Mouse (Mus musculus): ENCODE data around the gene Col16a1. TPM values are rescaled to one million over a fixed set of nuclear protein-coding genes. Genes with fewer than 3 reads are reported as not detected.

The Col16a1 gene
- polyA plus RNA-seq, 1 experiment from 2014 or later: 36.5 TPM

DNA sequence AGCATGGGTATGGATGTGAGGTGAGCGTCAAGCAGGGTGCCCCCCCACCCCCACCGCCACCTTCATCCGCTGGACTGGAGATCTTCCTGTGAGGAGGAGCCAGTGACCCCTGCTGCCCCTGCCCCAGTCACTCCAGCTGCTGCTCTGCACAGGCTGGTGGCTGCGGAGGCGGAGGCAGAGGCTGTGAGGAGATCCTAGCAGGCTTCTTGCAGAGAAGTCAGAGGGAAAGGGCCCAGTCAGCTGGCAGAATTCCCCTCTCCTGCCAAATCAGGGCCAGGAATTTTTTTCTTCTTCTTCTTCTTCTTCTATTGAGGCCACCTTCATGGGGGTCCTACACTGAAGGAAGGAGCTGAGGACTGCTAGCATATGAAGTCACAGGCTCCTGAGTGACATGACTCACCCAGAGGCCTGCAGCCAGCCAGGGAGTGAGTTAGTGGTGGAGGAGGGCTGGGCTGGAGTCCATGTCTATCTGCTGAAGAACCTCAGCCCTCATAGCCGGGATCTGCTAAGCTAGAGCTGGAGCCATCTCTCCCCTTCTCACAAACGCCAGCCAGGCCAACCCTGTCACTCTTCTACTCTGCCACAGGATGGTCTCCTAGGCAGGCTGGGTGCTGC is 36.8 kb downstream of the Col16a1 start:
- no peak overlapping the region for H3K9ac ChIP-seq
- ATAC-seq (replicated peaks; ENCODE audit: insufficient number of reproducible peaks, insufficient read depth, low FRiP score, low read depth): peak; percentile 36; the same call in 1 of the 2 replicates
- WGBS: 46% methylated on average over 7 of the region's 7 CpGs

GRCm38 (mm10) chr4:130085246-130085820 is 37.7 kb downstream of the Col16a1 start:
- Histone ChIP-seq H3K4me1 (replicated peaks) (peaks cover 20% of the 10 kb centered on the region), H3K9me3 (replicated peaks) (no peaks in the 10 kb centered on the region), H3K9ac (no peak overlapping the region), H3K27me3 (peaks cover 37% of the 10 kb centered on the region), H3K36me3 (no peaks in the 10 kb centered on the region), H3K4me2 (no peak overlapping the region), H3K27ac (no peak overlapping the region), H3K4me3 (no peak overlapping the region)
- no peak for ATAC-seq (replicated peaks; ENCODE audit: insufficient number of reproducible peaks, insufficient read depth, low FRiP score, low read depth)
- 63% methylated on average over 12 of the region's 12 CpGs for WGBS

More for the DNA sequence above, 36.8 kb downstream of the Col16a1 start:
- H3K4me1 ChIP-seq (replicated peaks): peaks cover 20% of the 10 kb centered on the region
- H3K4me3 ChIP-seq: no peak overlapping the region
- H3K36me3 ChIP-seq: no peaks in the 10 kb centered on the region
- no peak overlapping the region for H3K27ac ChIP-seq
- H3K27me3 ChIP-seq: peaks cover 36% of the 10 kb centered on the region
- H3K4me2 ChIP-seq: no peak overlapping the region
- no peaks in the 10 kb centered on the region for H3K9me3 ChIP-seq (replicated peaks)

- H3K36me3 ChIP-seq: no peaks in the 10 kb centered on the region
- peaks cover 39% of the 10 kb centered on the region for H3K27me3 ChIP-seq
- ATAC-seq (replicated peaks; ENCODE audit: insufficient number of reproducible peaks, insufficient read depth, low FRiP score, low read depth): 0 out of 2 replicates have a peak, but pooled peaks have one; percentile 8
- H3K27ac ChIP-seq: no peak overlapping the region
- H3K4me3 ChIP-seq: no peak overlapping the region
- H3K4me1 ChIP-seq (replicated peaks): peaks cover 6% of the 10 kb centered on the region; the same call in 1 of the 2 replicates
- no peak overlapping the region for H3K9ac ChIP-seq
- no peaks in the 10 kb centered on the region for H3K9me3 ChIP-seq (replicated peaks)
- 12% methylated on average over 7 of the region's 7 CpGs for WGBS
- H3K4me2 ChIP-seq: no peak overlapping the region
Observed at GRCm38 (mm10) chr4:130087293-130087692, 39.7 kb downstream of the Col16a1 start.

GRCm38 (mm10) chr4:130095137-130095536 is 47.5 kb downstream of the Col16a1 start:
- H3K36me3 ChIP-seq: no peaks in the 10 kb centered on the region
- WGBS: 62% methylated on average over 3 of the region's 3 CpGs
- H3K27me3 ChIP-seq: peaks cover 35% of the 10 kb centered on the region
- no peaks in the 10 kb centered on the region for H3K9me3 ChIP-seq (replicated peaks)
- no peak overlapping the region for H3K4me3 ChIP-seq
- no peak overlapping the region for H3K4me2 ChIP-seq
- ATAC-seq (replicated peaks; ENCODE audit: insufficient number of reproducible peaks, insufficient read depth, low FRiP score, low read depth): no peak
- no peak overlapping the region for H3K9ac ChIP-seq
- H3K27ac ChIP-seq: no peak overlapping the region
- H3K4me1 ChIP-seq (replicated peaks): no peaks in the 10 kb centered on the region

GRCm38 (mm10) chr4:130101183-130101582 is 53.5 kb downstream of the Col16a1 start:
- H3K9me3 ChIP-seq (replicated peaks): no peaks in the 10 kb centered on the region
- H3K4me3 ChIP-seq: no peak overlapping the region
- H3K36me3 ChIP-seq: no peaks in the 10 kb centered on the region
- 42% methylated on average over 8 of the region's 8 CpGs for WGBS
- no peak overlapping the region for H3K9ac ChIP-seq
- H3K4me2 ChIP-seq: no peak overlapping the region
- ATAC-seq (replicated peaks; ENCODE audit: insufficient number of reproducible peaks, insufficient read depth, low FRiP score, low read depth): no peak
- H3K27ac ChIP-seq: no peak overlapping the region
- peaks cover 10% of the 10 kb centered on the region for H3K27me3 ChIP-seq
- peaks cover 9% of the 10 kb centered on the region for H3K4me1 ChIP-seq (replicated peaks)

- no peak for ATAC-seq (replicated peaks; ENCODE audit: insufficient number of reproducible peaks, insufficient read depth, low FRiP score, low read depth)
- Histone ChIP-seq H3K4me1 (replicated peaks) (peaks cover 11% of the 10 kb centered on the region), H3K4me2 (no peak within 1 kb of the TSS), H3K4me3 (no peak within 1 kb of the TSS), H3K27ac (no peak within 1 kb of the TSS), H3K9ac (no peak within 1 kb of the TSS), H3K9me3 (replicated peaks) (no peaks in the 10 kb centered on the region), H3K36me3 (no peaks in the 10 kb centered on the region), H3K27me3 (peaks cover 10% of the 10 kb centered on the region)
- WGBS: 9% methylated on average over 6 of the region's 6 CpGs
Observed at GRCm38 (mm10) chr4:130102111-130102651, 54.5 kb downstream of the Col16a1 start, which contains the start of gene Pef1. Gene Pef1 (plus strand): TSS chr4:130102558.

GRCm38 (mm10) chr4:130103632-130104031 is 56.0 kb downstream of the Col16a1 start:
- H3K27me3 ChIP-seq: peaks cover 10% of the 10 kb centered on the region
- H3K36me3 ChIP-seq: no peaks in the 10 kb centered on the region
- no peak for ATAC-seq (replicated peaks; ENCODE audit: insufficient number of reproducible peaks, insufficient read depth, low FRiP score, low read depth)
- H3K4me3 ChIP-seq: no peak overlapping the region
- H3K9me3 ChIP-seq (replicated peaks): no peaks in the 10 kb centered on the region
- no peak overlapping the region for H3K4me2 ChIP-seq
- WGBS: 71% methylated on average over 12 of the region's 12 CpGs
- H3K4me1 ChIP-seq (replicated peaks): peaks cover 19% of the 10 kb centered on the region
- H3K9ac ChIP-seq: no peak overlapping the region
- no peak overlapping the region for H3K27ac ChIP-seq

GRCm38 (mm10) chr4:130104584-130104983 is 56.9 kb downstream of the Col16a1 start:
- no peak for ATAC-seq (replicated peaks; ENCODE audit: insufficient number of reproducible peaks, insufficient read depth, low FRiP score, low read depth)
- no peak overlapping the region for H3K9ac ChIP-seq
- no peak overlapping the region for H3K4me2 ChIP-seq
- peaks cover 10% of the 10 kb centered on the region; the same call in 1 of the 2 replicates for H3K27me3 ChIP-seq
- H3K4me3 ChIP-seq: no peak overlapping the region
- no peak overlapping the region for H3K27ac ChIP-seq
- 58% methylated on average over 4 of the region's 4 CpGs for WGBS
- no peaks in the 10 kb centered on the region for H3K36me3 ChIP-seq
- peaks cover 23% of the 10 kb centered on the region for H3K4me1 ChIP-seq (replicated peaks)
- H3K9me3 ChIP-seq (replicated peaks): no peaks in the 10 kb centered on the region

GRCm38 (mm10) chr4:130107065-130107443 is 59.4 kb downstream of the Col16a1 start:
- H3K27ac ChIP-seq: peak overlapping the region; percentile 46; the same call in 1 of the 2 replicates
- 11% methylated on average over 14 of the region's 14 CpGs for WGBS
- H3K4me1 ChIP-seq (replicated peaks): peaks cover 18% of the 10 kb centered on the region
- no peaks in the 10 kb centered on the region for H3K36me3 ChIP-seq
- peak overlapping the region; percentile 85 for H3K4me3 ChIP-seq
- no peaks in the 10 kb centered on the region for H3K9me3 ChIP-seq (replicated peaks)
- H3K4me2 ChIP-seq: peak overlapping the region; percentile 53
- H3K27me3 ChIP-seq: no peaks in the 10 kb centered on the region
- ATAC-seq (replicated peaks; ENCODE audit: insufficient number of reproducible peaks, insufficient read depth, low FRiP score, low read depth): no peak; the same call in 1 of the 2 replicates
- 0 out of 2 replicates have a peak overlapping the region, but pooled peaks have one; percentile 33 for H3K9ac ChIP-seq

DNA sequence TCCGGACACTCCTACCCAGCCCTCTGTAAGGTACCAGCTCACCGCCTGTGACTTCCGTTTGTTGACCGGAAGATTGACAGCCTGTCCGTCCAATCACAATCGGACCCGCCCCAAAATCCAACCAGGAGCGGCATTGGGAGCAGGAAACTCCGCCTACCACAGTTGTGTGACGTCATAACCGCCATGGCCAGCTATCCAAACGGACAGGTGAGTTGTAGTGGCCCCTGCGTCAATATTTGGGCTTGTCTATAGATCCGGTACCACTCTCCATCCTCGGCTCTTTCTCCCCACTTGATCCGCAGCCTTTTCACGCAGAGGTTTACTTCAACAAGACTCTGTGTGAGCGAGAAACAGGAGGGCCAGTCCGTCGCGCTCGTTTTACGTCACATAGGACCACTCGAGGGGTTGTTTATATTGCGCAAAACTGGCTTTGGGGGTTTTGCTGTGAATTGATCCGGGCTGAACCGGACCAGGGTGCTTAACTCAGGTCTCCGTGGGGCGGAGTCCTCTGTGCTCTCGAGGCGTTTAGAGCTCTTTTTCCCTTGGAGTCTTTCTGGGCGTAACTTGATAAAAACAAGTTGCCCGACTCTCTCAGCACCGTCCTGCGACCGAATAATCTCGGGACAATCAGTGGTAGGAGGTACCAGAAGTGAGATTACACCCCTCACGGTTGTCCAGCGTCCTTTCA is 59.9 kb downstream of the Col16a1 start:
- Histone ChIP-seq H3K4me1 (replicated peaks) (peaks cover 15% of the 10 kb centered on the region), H3K9me3 (replicated peaks) (no peaks in the 10 kb centered on the region), H3K27ac (peak overlapping the region; percentile 72), H3K9ac (peak overlapping the region; percentile 65), H3K36me3 (no peaks in the 10 kb centered on the region), H3K4me2 (peak overlapping the region; percentile 75), H3K27me3 (no peaks in the 10 kb centered on the region), H3K4me3 (peak overlapping the region; percentile 85)
- ATAC-seq (replicated peaks; ENCODE audit: insufficient number of reproducible peaks, insufficient read depth, low FRiP score, low read depth): peak; percentile 94
- WGBS: under 1% methylated on average over 39 of the region's 39 CpGs

- Histone ChIP-seq H3K4me3 (no peak overlapping the region), H3K27me3 (no peaks in the 10 kb centered on the region), H3K27ac (no peak overlapping the region), H3K36me3 (no peaks in the 10 kb centered on the region), H3K9me3 (replicated peaks) (no peaks in the 10 kb centered on the region), H3K4me2 (peak overlapping the region; percentile 75; the same call in 1 of the 2 replicates), H3K9ac (no peak overlapping the region), H3K4me1 (replicated peaks) (peaks cover 15% of the 10 kb centered on the region)
- WGBS: 79% methylated on average over 3 of the region's 3 CpGs
- ATAC-seq (replicated peaks; ENCODE audit: insufficient number of reproducible peaks, insufficient read depth, low FRiP score, low read depth): no peak
Observed at GRCm38 (mm10) chr4:130108929-130109328, 61.3 kb downstream of the Col16a1 start.

Data from heart, embryonic 15.5 days (tissue).